Mouse (Mus musculus): ENCODE results near the gene Stk10.

The Stk10 gene

GRCm38 (mm10) chr11:32551579-32552297 lies 18.6 kb downstream of the Stk10 start:
- 75% methylated on average over 12 of the region's 12 CpGs for WGBS

- WGBS = 64% methylated on average over 13 of the region's 13 CpGs
Measured at GRCm38 (mm10) chr11:32552401-32553090, 19.4 kb downstream of the Stk10 start.

GRCm38 (mm10) chr11:32553311-32554140 lies 20.4 kb downstream of the Stk10 start:
- WGBS = 85% methylated on average over 14 of the region's 14 CpGs

GRCm38 (mm10) chr11:32554141-32555091 lies 21.3 kb downstream of the Stk10 start:
- 90% methylated on average over 14 of the region's 14 CpGs for WGBS

GRCm38 (mm10) chr11:32555103-32555689 lies 22.1 kb downstream of the Stk10 start:
- WGBS = 92% methylated on average over 12 of the region's 12 CpGs

- WGBS = 80% methylated on average over 10 of the region's 10 CpGs
Measured at GRCm38 (mm10) chr11:32556333-32556990, 23.4 kb downstream of the Stk10 start.

GRCm38 (mm10) chr11:32558026-32558425 lies 24.9 kb downstream of the Stk10 start:
- WGBS = 96% methylated on average over 4 of the region's 4 CpGs

GRCm38 (mm10) chr11:32558677-32559076 lies 25.6 kb downstream of the Stk10 start:
- 73% methylated on average over 8 of the region's 8 CpGs for WGBS

GRCm38 (mm10) chr11:32560015-32560770 lies 27.1 kb downstream of the Stk10 start:
- WGBS = 85% methylated on average over 12 of the region's 12 CpGs

- 74% methylated on average over 10 of the region's 10 CpGs for WGBS
Measured at GRCm38 (mm10) chr11:32561465-32562355, 28.6 kb downstream of the Stk10 start.

GRCm38 (mm10) chr11:32562706-32563105 lies 29.6 kb downstream of the Stk10 start:
- 80% methylated on average over 5 of the region's 5 CpGs for WGBS

- 86% methylated on average over 3 of the region's 3 CpGs for WGBS
Measured at GRCm38 (mm10) chr11:32563660-32564059, 30.6 kb downstream of the Stk10 start.

GRCm38 (mm10) chr11:32564629-32565028 lies 31.5 kb downstream of the Stk10 start:
- WGBS = 79% methylated on average over 4 of the region's 4 CpGs

- WGBS = 54% methylated on average over 8 of the region's 8 CpGs
Measured at GRCm38 (mm10) chr11:32565088-32565487, 32.0 kb downstream of the Stk10 start.

- WGBS = 95% methylated on average over 6 of the region's 6 CpGs
Measured at GRCm38 (mm10) chr11:32566184-32566583, 33.1 kb downstream of the Stk10 start.

GRCm38 (mm10) chr11:32567000-32567855 lies 34.1 kb downstream of the Stk10 start:
- 74% methylated on average over 10 of the region's 10 CpGs for WGBS

- WGBS = 86% methylated on average over 7 of the region's 7 CpGs
Measured at GRCm38 (mm10) chr11:32568060-32568459, 35.0 kb downstream of the Stk10 start.

Measured in cerebral cortex, adult 2 months (tissue).